8 mouse cellular contexts compared by ENCODE assay signal in the genomic region with DNA sequence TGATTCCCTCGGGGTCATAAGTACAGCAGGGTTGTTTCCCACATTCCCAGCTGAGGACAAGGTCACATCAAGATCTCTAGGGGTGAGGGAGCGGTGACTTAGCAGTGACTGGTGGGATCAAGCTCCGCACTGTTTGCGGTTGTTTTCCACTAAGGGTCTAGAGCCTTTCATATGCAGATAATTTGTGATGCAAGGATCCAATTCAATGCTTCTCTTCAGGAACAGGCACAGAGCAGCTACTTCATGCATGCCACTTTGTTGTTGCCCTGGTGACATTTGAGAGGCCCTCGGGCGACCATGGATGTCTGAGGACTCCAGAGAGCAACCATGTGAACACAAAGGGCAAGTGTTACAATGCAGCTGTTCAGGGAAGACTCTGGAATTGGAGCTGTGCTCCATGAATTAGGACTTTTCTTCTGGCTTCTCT. TPM values are rescaled to one million over a fixed set of nuclear protein-coding genes. Genes with fewer than 3 reads are reported as not detected.
DNase-seq lines count a peak whose midpoint lies in the region; ATAC-seq and TF ChIP-seq lines count a peak whose summit lies in the region.
"Had no signal": no experiment of that assay in that cellular context is flagged by ENCODE, and none has a peak within 500 bp of the region (broad histone marks: within the 10 kb centered on the region; RNA-seq: fewer than 3 reads in every experiment).

No protein-coding gene starts in this region.

- peak overlapping the region; percentile 67 for H3K27ac ChIP-seq in hindbrain, embryonic 10.5 days
- H3K27ac ChIP-seq in limb, embryonic 14.5 days (replicated peaks; ENCODE audit: low read depth, low read length): no peak overlapping the region

- no peak overlapping the region for H3K9ac ChIP-seq in limb, embryonic 14.5 days (ENCODE audit: low read depth, low read length, severe bottlenecking)

- H3K4me1 ChIP-seq in hindbrain, embryonic 10.5 days (replicated peaks): peaks cover 20% of the 10 kb centered on the region
- 0 out of 2 replicates have a peak, but pooled peaks cover 4% of the 10 kb centered on the region for H3K4me1 ChIP-seq in limb, embryonic 14.5 days (ENCODE audit: control insufficient read depth, insufficient read depth, low read length)

- DNase-seq in ES-CJ7 (ENCODE audit: low read depth, low spot score): peak; percentile 84
- DNase-seq in ZHBTc4 (ENCODE audit: low read depth, low spot score): peak; percentile 85
- peak; percentile 78 for DNase-seq in hindbrain, embryonic 10.5 days (ENCODE audit: low spot score)
- no peak for DNase-seq in limb, embryonic 14.5 days (ENCODE audit: low spot score)
- DNase-seq in left cerebral cortex, postnatal 25 days (ENCODE audit: low spot score in 2 of 2): no peak
- DNase-seq in layer of hippocampus, adult 11-12 months (ENCODE audit: low spot score): no peak

- H3K36me3 ChIP-seq in hindbrain, embryonic 10.5 days: no peaks in the 10 kb centered on the region
- no peaks in the 10 kb centered on the region for H3K36me3 ChIP-seq in limb, embryonic 14.5 days (ENCODE audit: control insufficient read depth, insufficient read depth, low read length)

- no peak for TF ChIP-seq POLR2A in limb, embryonic 14.5 days (IDR thresholded peaks at IDR 0.05; ENCODE audit: borderline replicate concordance, extremely low read depth, insufficient read depth, insufficient read length)

- H3K27me3 ChIP-seq in hindbrain, embryonic 10.5 days (ENCODE audit: insufficient read depth, poor library complexity, severe bottlenecking): no peaks in the 10 kb centered on the region
- no peaks in the 10 kb centered on the region for H3K27me3 ChIP-seq in limb, embryonic 14.5 days (ENCODE audit: control insufficient read depth, insufficient read depth, low read length)

- H3K4me3 ChIP-seq in hindbrain, embryonic 10.5 days: no peak overlapping the region
- no peak overlapping the region for H3K4me3 ChIP-seq in limb, embryonic 14.5 days (replicated peaks; ENCODE audit: low read length)
- H3K4me3 ChIP-seq: erythroblast, embryonic 14.5 days had no signal

- WGBS in hindbrain, embryonic 10.5 days: 14% methylated on average over 6 of the region's 6 CpGs
- WGBS in limb, embryonic 14.5 days: 65% methylated on average over 6 of the region's 6 CpGs

- H3K4me2 ChIP-seq in limb, embryonic 14.5 days (replicated peaks; ENCODE audit: low read depth, low read length, severe bottlenecking): no peak overlapping the region

- intact Hi-C loops in left cerebral cortex, postnatal 25 days (cut with DNase I): no loop called here

- no peaks in the 10 kb centered on the region for H3K9me3 ChIP-seq in hindbrain, embryonic 10.5 days
- no peaks in the 10 kb centered on the region for H3K9me3 ChIP-seq in limb, embryonic 14.5 days (ENCODE audit: control insufficient read depth, low read length)

- ATAC-seq in limb, embryonic 14.5 days (ENCODE audit: low FRiP score, low read depth): peak; percentile 87
- no peak for ATAC-seq in activated CD4-positive, CD25-positive, alpha-beta regulatory T cell, adult 4 months

RNA-seq across cellular contexts. Expression of a gene that starts 14.9 kb away (rescaled TPM):
- 3.4 and 5.0 TPM in 2 replicates for polyA plus RNA-seq in hindbrain, embryonic 10.5 days (2016; fragmentation: Nextera tagmentation; extraction: Ambion mirVana)
- 15.4 and 17.5 TPM in 2 replicates for polyA plus RNA-seq in limb, embryonic 14.5 days (2012; rRNA removed)
- 9.0 and 10.6 TPM in 2 replicates for polyA plus RNA-seq in limb, embryonic 14.5 days (2014; fragmentation: Nextera tagmentation; extraction: Ambion mirVana)
- polyA plus RNA-seq in activated CD4-positive, CD25-positive, alpha-beta regulatory T cell, adult 4 months (2017; shearing (Covaris generic)): not detected
- 10 to 100 TPM; 11.1 to 11.7 TPM for total RNA-seq in left cerebral cortex, postnatal 25 days (2021)

Comparison
In these comparisons a context has a peak if more than half of its experiments do, and no peak if none do; other contexts are left out.
1. DNase-seq: peak in ES-CJ7 (single experiment), ZHBTc4 (single experiment) and hindbrain, embryonic 10.5 days (single experiment); none in limb, embryonic 14.5 days (single experiment), left cerebral cortex, postnatal 25 days (0 of 2) and layer of hippocampus, adult 11-12 months (single experiment).